Mouse (Mus musculus): ENCODE data around the gene Rfc3.
A peak's percentile ranks its signal among the peaks of the same experiment; 100 is the strongest.
"Not testable (repeated sequence)": the region's sequence is repeated elsewhere in the genome, so short reads cannot be mapped to it uniquely, and the experiment has no call there.

Gene Rfc3

GRCm38 (mm10) chr5:151650700-151651410 is at the start of gene Rfc3:
Rfc3 (minus strand) TSS chr5:151651242.
- peak; percentile 87 to 92 for DNase-seq (ENCODE audit: low spot score in 2 of 2)

- not testable (repeated sequence) for DNase-seq (ENCODE audit: low spot score in 2 of 2)
These were observed 42.6 kb upstream of the Rfc3 start for GRCm38 (mm10) chr5:151693636-151694035.

- peak; percentile 48 to 69 for DNase-seq (ENCODE audit: low spot score in 2 of 2)
These were observed 35.8 kb upstream of the Rfc3 start for GRCm38 (mm10) chr5:151686606-151687525.

- no peak for DNase-seq (ENCODE audit: low spot score in 2 of 2)
These were observed 11.2 kb upstream of the Rfc3 start for GRCm38 (mm10) chr5:151662207-151662606.

- DNase-seq (ENCODE audit: low spot score in 2 of 2), result no peak
These were observed 356 bp upstream of the Rfc3 start for GRCm38 (mm10) chr5:151651411-151651784.

GRCm38 (mm10) chr5:151644845-151645244 is 6.2 kb downstream of the Rfc3 start:
- DNase-seq (ENCODE audit: low spot score in 2 of 2), result no peak

- DNase-seq (ENCODE audit: low spot score in 2 of 2), result no peak
These were observed 8.2 kb downstream of the Rfc3 start for GRCm38 (mm10) chr5:151642867-151643266.

- DNase-seq (ENCODE audit: low spot score in 2 of 2), result no peak
These were observed 8.9 kb downstream of the Rfc3 start for GRCm38 (mm10) chr5:151642102-151642501.

- no peak for DNase-seq (ENCODE audit: low spot score in 2 of 2)
These were observed 45.1 kb downstream of the Rfc3 start, which contains the start of gene Vmn2r18 for GRCm38 (mm10) chr5:151605921-151606320. Vmn2r18 (minus strand) TSS chr5:151606021.

GRCm38 (mm10) chr5:151601696-151602095 is 49.3 kb downstream of the Rfc3 start:
- no peak for DNase-seq (ENCODE audit: low spot score in 2 of 2)

All from frontal cortex, postnatal 14 days (tissue).